Mouse (Mus musculus) embryonic fibroblast, embryonic 13.5 days (primary cell): ENCODE data around the gene Anapc4.

Experiments
- CTCF ChIP-seq: IDR thresholded peaks from 2 replicates; pipeline ENCODE4 v1.5.1; 2011; ENCODE audit warnings: mild to moderate bottlenecking, control low read depth, low read length, moderate library complexity, borderline replicate concordance; ENCODE audit not compliant: insufficient read depth
- POLR2A ChIP-seq: IDR thresholded peaks from 2 replicates; pipeline ENCODE4 v1.6.1; 2011; ENCODE audit warnings: low read depth, mild to moderate bottlenecking, control low read depth, low read length, moderate library complexity

- TF ChIP-seq CTCF (no peak), POLR2A (no peak)
These were observed 70.9 kb downstream of the Anapc4 start for GRCm38 (mm10) chr5:52904671-52905070.
